Mouse (Mus musculus): Measurements from ENCODE around the gene Mpl.
A peak's percentile ranks its signal among the peaks of the same experiment; 100 is the strongest.

Mpl gene

GRCm38 (mm10) chr4:118427768-118428451 lies 29.4 kb downstream of the Mpl start, which contains the start of gene Elovl1:
Gene Elovl1, plus strand, starts transcription at chr4:118428093.
- peak; percentile 90 for DNase-seq (ENCODE audit: low read depth, low spot score)

- DNase-seq (ENCODE audit: low read depth, low spot score), result no peak
These were observed 29.9 kb downstream of the Mpl start for GRCm38 (mm10) chr4:118427415-118427767.

GRCm38 (mm10) chr4:118425374-118425773 lies 31.9 kb downstream of the Mpl start:
- DNase-seq (ENCODE audit: low read depth, low spot score), result no peak

GRCm38 (mm10) chr4:118424541-118425160 lies 32.7 kb downstream of the Mpl start:
- DNase-seq (ENCODE audit: low read depth, low spot score), result no peak

GRCm38 (mm10) chr4:118421384-118421783 lies 35.9 kb downstream of the Mpl start:
- no peak for DNase-seq (ENCODE audit: low read depth, low spot score)

GRCm38 (mm10) chr4:118417112-118417797 lies 40.1 kb downstream of the Mpl start:
- DNase-seq (ENCODE audit: low read depth, low spot score), result peak; percentile 75

- DNase-seq (ENCODE audit: low read depth, low spot score), result peak; percentile 67
These were observed 41.0 kb downstream of the Mpl start for GRCm38 (mm10) chr4:118416329-118416728.

- DNase-seq (ENCODE audit: low read depth, low spot score), result peak; percentile 65
These were observed 41.5 kb downstream of the Mpl start for GRCm38 (mm10) chr4:118415779-118416178.

- DNase-seq (ENCODE audit: low read depth, low spot score), result no peak
These were observed 43.8 kb downstream of the Mpl start for GRCm38 (mm10) chr4:118413553-118413952.

- no peak for DNase-seq (ENCODE audit: low read depth, low spot score)
These were observed 46.4 kb downstream of the Mpl start for GRCm38 (mm10) chr4:118410871-118411270.

- peak; percentile 97 for DNase-seq (ENCODE audit: low read depth, low spot score)
These were observed 48.0 kb downstream of the Mpl start, which contains the start of the genes Szt2 and Med8 for GRCm38 (mm10) chr4:118409142-118409900. Gene Szt2, minus strand, starts transcription at chr4:118409273. Gene Med8, plus strand, starts transcription at chr4:118409337.

GRCm38 (mm10) chr4:118402701-118403100 lies 54.6 kb downstream of the Mpl start:
- DNase-seq (ENCODE audit: low read depth, low spot score), result no peak

- no peak for DNase-seq (ENCODE audit: low read depth, low spot score)
These were observed 55.4 kb downstream of the Mpl start for GRCm38 (mm10) chr4:118401918-118402317.

- DNase-seq (ENCODE audit: low read depth, low spot score), result no peak
These were observed 55.9 kb downstream of the Mpl start for GRCm38 (mm10) chr4:118401421-118401820.

- no peak for DNase-seq (ENCODE audit: low read depth, low spot score)
These were observed 58.9 kb downstream of the Mpl start for GRCm38 (mm10) chr4:118398400-118398799.

GRCm38 (mm10) chr4:118396433-118396832 lies 60.9 kb downstream of the Mpl start:
- DNase-seq (ENCODE audit: low read depth, low spot score), result no peak

- DNase-seq (ENCODE audit: low read depth, low spot score), result no peak
These were observed 62.0 kb downstream of the Mpl start for GRCm38 (mm10) chr4:118395289-118395688.

- no peak for DNase-seq (ENCODE audit: low read depth, low spot score)
These were observed 62.8 kb downstream of the Mpl start for GRCm38 (mm10) chr4:118394505-118394904.
